Mouse (Mus musculus) megakaryocyte, embryonic 14.5 days (primary cell): ENCODE data around the gene Hoxc6.

Experiments used
- FLI1 ChIP-seq: IDR thresholded peaks from 2 replicates; pipeline ENCODE4 v1.6.1; 2012; ENCODE audit warnings: low read length, inconsistent platforms, mixed read lengths
- GATA1 ChIP-seq: IDR thresholded peaks from 3 replicates; pipeline ENCODE4 v1.6.1; 2012; ENCODE audit warnings: mixed read lengths, low read length, inconsistent platforms, borderline replicate concordance

DNA sequence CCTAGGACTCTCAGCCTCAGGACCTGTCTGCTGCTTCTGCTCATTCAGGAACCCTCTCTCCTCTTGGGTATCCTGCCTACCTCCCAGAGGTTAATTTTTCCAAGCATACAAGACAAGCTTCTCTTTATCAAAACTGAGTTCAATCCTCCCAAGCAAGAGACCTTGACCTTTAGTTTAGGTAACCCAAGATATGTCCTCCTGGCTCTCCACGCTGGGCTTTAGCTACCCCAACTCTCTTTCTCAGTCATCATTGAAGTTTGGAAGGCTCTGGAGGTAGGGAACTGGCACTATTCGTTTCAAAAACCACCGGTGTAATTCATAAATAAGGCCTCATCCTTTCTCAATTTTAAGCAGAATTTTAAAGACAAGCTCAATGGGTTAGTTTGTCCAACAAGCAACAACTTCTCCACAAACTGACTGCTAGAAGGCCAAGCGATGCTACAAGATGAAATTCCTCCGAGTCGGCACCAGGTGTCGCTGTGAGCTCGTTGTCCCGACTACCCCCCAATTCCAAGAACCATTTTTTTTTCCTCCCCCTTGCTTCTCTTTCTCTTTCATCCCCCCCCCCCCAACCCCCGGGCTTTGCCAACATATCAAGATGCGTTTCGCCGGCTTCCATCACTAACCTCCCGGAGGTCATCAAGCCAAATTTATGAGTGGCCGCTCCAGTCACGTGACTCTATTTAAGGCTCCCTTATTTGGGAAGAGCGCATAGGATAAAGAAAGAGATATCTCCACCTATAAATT lies 15.4 kb downstream of the Hoxc6 start:
- no peak for TF ChIP-seq FLI1
- TF ChIP-seq GATA1 = no peak
